Mouse (Mus musculus) liver, embryonic 14.5 days (tissue): Measurements from ENCODE around the gene Ube2k.

Source experiments
- CTCF ChIP-seq: IDR thresholded peaks from 2 replicates; pipeline ENCODE4 v1.5.1; 2016; ENCODE audit warnings: antibody characterized with exemption, low read depth, control low read depth
- EP300 ChIP-seq: IDR thresholded peaks from 2 replicates; pipeline ENCODE4 v1.6.1; 2016; ENCODE audit warnings: antibody characterized with exemption, low read depth

DNA sequence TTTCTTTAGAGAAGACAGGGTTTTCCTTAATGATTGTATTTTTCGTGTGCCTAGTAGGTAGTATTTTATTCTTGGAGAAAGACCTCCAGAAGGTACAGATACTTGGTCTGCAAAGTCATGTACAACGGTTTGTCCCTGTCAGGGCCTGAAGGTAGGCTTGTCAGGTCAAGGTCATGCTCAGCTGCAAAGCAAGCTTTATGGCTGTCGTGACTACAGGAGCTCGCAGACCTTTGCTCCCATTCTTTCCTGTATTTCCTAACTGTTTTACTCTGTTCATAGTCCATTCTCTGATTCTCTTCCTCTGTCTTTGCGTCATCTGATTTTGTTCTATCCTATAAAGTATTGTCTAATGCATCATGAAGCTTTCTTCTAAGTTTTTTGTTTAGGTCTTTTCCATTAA lies 49.3 kb downstream of the Ube2k start:
- TF ChIP-seq CTCF (no peak), EP300 (no peak)
